Mouse (Mus musculus): ENCODE measurements around the gene Prkaca. TPM values are rescaled to one million over a fixed set of nuclear protein-coding genes. Genes with fewer than 3 reads are reported as not detected.
A peak's percentile ranks its signal among the peaks of the same experiment; 100 is the strongest.
"Not testable (repeated sequence)": the region's sequence is repeated elsewhere in the genome, so short reads cannot be mapped to it uniquely, and the experiment has no call there.

Prkaca gene
- total RNA-seq, 1 experiment from 2014 or later, result 27.6 TPM

DNA sequence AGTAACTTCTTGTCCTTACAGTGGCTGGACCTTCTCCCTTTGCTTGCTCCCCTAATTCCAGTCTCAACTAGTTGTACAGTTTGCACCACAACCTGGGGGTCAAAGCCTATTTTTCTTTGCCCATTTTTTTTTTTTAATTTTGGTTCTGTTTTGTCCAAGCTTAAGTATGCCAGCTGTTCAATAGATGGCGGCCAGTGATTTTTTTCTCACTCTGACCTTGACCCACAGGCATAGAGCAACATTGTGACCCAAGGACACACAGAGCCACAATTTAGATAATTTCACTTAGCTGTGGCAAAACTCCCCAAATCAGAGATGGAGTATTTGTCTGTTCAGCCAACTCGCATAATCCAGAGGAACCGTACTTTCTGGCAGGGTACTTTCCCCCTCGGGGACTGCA is 1.7 kb upstream of the Prkaca start:
- no peak for ATAC-seq (replicated peaks in 1 of 2; ENCODE audit: insufficient read depth in 1 of 2, low FRiP score in 2 of 2, low TSS enrichment in 1 of 2, low read depth in 1 of 2, poor library complexity in 2 of 2, severe bottlenecking in 2 of 2)

GRCm38 (mm10) chr8:83971661-83972060 is 1.1 kb upstream of the Prkaca start:
- ATAC-seq (replicated peaks in 1 of 2; ENCODE audit: insufficient read depth in 1 of 2, low FRiP score in 2 of 2, low TSS enrichment in 1 of 2, low read depth in 1 of 2, poor library complexity in 2 of 2, severe bottlenecking in 2 of 2), result no peak

DNA sequence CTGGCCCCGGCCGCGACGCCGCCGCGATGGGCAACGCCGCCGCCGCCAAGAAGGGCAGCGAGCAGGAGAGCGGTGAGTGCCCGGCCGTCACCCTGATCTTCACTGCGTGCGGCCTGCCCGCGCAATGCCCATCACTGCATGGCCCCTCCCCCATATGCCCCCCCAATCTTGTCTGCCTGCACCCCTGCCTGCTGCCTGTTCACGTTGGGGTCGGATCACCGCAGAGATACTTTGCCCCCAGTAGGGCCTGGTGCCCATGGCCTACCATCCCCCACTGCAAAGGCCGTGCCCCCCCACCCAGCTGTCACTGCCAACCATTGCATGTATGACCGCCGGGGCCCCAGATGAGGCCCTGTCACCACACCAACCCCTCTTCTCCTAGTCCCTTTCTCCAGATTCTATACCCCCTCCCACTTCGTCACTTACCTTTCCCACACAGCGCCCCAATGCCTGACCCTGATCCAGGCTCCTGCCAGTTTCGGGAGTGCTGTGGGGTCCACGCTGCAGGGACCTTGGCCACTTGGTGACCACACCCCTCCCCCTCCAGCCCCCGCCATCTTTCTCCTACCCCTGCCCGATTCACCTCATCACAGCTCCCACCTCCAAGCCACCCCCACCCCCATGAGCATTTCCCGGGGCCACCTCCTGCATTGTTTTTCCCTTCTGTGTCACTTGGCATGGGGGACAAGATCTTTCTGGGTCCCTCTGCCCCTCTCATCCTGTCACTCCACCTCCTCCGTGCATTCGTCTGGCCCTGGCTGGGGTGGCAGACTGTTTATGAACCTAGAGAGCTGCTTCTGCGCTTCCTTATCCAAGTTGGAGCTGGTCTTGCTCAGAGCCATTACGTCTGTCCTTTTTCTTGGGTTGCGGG is 603 bp downstream of the Prkaca start:
- ATAC-seq (replicated peaks in 1 of 2; ENCODE audit: insufficient read depth in 1 of 2, low FRiP score in 2 of 2, low TSS enrichment in 1 of 2, low read depth in 1 of 2, poor library complexity in 2 of 2, severe bottlenecking in 2 of 2), result no peak

GRCm38 (mm10) chr8:83974521-83974920 is 1.7 kb downstream of the Prkaca start:
- no peak for ATAC-seq (replicated peaks in 1 of 2; ENCODE audit: insufficient read depth in 1 of 2, low FRiP score in 2 of 2, low TSS enrichment in 1 of 2, low read depth in 1 of 2, poor library complexity in 2 of 2, severe bottlenecking in 2 of 2)

DNA sequence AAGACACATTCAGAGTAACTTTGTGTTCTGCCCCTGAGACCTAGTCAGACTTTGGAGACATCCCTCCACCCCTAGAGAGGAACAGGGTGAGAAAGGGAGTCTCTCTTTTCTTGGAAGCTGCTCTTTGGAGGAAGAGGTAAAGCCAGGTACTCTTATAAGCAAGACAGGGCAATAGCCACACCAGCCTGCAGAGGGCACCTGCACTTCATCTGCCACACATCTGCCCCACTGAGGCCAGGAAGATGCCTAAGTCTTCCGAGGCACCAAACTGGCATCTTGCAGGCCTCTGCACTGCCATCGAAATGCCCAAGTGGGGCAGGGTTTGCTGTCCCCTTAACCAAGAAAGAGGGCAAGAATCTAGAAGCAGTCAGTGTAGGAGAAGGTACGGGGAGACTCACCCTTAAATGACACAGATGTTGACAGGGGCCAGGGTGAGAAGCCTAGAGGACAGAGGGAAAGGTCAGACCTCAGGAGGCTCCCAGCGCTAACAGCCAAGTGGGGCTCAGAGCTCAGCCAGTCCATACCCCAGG is 3.4 kb downstream of the Prkaca start:
- ATAC-seq (replicated peaks in 1 of 2; ENCODE audit: insufficient read depth in 1 of 2, low FRiP score in 2 of 2, low TSS enrichment in 1 of 2, low read depth in 1 of 2, poor library complexity in 2 of 2, severe bottlenecking in 2 of 2), result no peak

- no peak for ATAC-seq (replicated peaks in 1 of 2; ENCODE audit: insufficient read depth in 1 of 2, low FRiP score in 2 of 2, low TSS enrichment in 1 of 2, low read depth in 1 of 2, poor library complexity in 2 of 2, severe bottlenecking in 2 of 2)
These were observed 4.1 kb downstream of the Prkaca start for GRCm38 (mm10) chr8:83976779-83977350.

- ATAC-seq (replicated peaks in 1 of 2; ENCODE audit: insufficient read depth in 1 of 2, low FRiP score in 2 of 2, low TSS enrichment in 1 of 2, low read depth in 1 of 2, poor library complexity in 2 of 2, severe bottlenecking in 2 of 2), result no peak
These were observed 4.9 kb downstream of the Prkaca start for GRCm38 (mm10) chr8:83977646-83978045.

GRCm38 (mm10) chr8:83978200-83978599 is 5.4 kb downstream of the Prkaca start:
- no peak for ATAC-seq (replicated peaks in 1 of 2; ENCODE audit: insufficient read depth in 1 of 2, low FRiP score in 2 of 2, low TSS enrichment in 1 of 2, low read depth in 1 of 2, poor library complexity in 2 of 2, severe bottlenecking in 2 of 2)

DNA sequence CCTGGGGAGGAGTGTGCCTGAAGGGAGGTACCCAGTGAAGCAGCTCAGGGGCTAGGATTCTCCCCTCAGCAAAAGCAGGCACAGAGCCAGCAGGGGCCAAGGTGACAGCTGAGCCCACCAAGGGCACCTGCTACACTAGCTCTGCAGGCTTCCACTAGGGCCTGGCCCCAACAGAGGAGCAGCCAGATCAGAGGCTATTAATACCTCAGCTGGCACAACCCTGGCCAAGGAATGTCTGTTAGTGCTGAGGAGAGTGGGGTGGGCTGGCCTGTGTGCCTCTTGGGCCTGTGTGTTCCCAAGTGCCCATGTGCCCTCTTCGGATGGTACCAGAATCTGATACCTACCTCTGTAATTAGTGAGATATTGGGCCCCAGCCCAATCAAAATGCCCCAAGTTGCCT is 7.5 kb downstream of the Prkaca start:
- ATAC-seq (replicated peaks in 1 of 2; ENCODE audit: insufficient read depth in 1 of 2, low FRiP score in 2 of 2, low TSS enrichment in 1 of 2, low read depth in 1 of 2, poor library complexity in 2 of 2, severe bottlenecking in 2 of 2), result no peak

DNA sequence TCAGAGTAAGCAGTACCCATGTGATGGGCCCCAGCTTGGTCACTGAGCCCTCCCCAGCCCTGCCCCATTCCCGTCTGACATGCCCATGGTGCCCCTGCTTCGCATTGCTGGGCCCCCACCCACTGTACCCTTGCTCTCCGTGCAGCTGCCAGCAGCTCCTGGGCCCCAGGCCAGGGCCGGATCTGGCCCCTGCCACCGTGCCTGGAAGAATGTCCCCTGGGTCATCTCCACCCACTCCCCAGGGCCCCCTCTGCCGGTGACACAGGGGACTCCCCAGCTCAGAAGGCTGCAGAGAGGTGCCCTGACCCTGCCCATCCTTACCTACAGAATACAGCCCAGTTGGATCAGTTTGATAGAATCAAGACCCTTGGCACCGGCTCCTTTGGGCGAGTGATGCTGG is 8.1 kb downstream of the Prkaca start:
- no peak for ATAC-seq (replicated peaks in 1 of 2; ENCODE audit: insufficient read depth in 1 of 2, low FRiP score in 2 of 2, low TSS enrichment in 1 of 2, low read depth in 1 of 2, poor library complexity in 2 of 2, severe bottlenecking in 2 of 2)

DNA sequence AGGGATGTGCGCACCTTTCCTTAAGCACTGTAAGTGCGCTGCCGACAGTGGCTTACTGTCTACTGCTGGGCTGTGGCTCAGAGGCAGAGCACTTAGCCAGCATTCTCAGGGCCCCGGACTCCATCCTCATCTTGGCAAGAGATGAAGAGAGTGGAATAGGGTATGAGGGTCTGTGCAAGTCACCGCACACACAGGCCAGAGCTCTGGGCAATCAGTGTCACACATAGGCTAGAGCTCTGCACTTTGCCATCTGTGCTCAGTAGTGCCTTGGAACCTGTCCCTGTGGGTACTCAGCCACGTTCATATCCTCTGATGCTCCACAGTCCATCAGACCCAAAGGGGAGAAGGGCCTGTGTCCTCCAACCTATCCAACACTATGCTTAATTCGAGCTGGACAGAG is 8.7 kb downstream of the Prkaca start:
- ATAC-seq (replicated peaks in 1 of 2; ENCODE audit: insufficient read depth in 1 of 2, low FRiP score in 2 of 2, low TSS enrichment in 1 of 2, low read depth in 1 of 2, poor library complexity in 2 of 2, severe bottlenecking in 2 of 2), result no peak

GRCm38 (mm10) chr8:83982449-83982848 is 9.7 kb downstream of the Prkaca start:
- no peak for ATAC-seq (replicated peaks in 1 of 2; ENCODE audit: insufficient read depth in 1 of 2, low FRiP score in 2 of 2, low TSS enrichment in 1 of 2, low read depth in 1 of 2, poor library complexity in 2 of 2, severe bottlenecking in 2 of 2)

DNA sequence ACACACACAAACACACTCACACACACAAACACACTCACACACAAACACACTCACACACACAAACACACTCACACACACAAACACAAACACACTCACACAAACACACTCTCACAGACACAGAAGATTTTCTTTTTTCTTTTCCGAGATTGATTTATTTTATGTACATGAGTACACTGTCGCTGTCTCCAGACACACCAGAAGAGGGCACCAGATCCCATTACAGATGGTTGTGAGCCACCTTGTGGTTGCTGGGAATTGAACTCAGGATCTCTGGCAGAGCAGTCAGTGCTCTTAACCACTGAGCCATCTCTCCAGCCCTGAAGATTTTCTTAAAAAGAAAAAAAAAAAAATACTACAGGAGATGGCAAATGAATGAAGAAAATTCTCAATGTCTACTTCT is 10.4 kb downstream of the Prkaca start:
- not testable (repeated sequence) for ATAC-seq (replicated peaks in 1 of 2; ENCODE audit: insufficient read depth in 1 of 2, low FRiP score in 2 of 2, low TSS enrichment in 1 of 2, low read depth in 1 of 2, poor library complexity in 2 of 2, severe bottlenecking in 2 of 2)

DNA sequence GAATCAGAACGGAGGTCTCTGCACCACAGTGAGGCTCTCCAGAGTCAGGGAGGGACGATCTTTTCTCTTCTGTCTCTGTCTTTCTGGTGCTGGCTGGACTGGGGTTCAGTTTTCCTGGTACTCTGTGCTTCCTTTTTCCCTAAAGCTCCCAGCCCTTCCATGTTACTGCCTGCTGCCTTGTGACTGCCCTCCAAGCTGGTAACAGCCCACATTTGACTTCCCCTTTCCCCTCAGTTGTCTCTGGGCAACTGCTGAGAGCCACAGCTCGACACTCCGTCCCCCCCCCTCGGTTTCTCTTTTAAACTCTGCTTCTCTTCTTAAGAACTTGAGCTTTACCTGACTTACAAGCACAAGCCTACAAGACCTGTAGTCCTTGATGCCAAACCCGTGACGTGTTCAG is 16.4 kb downstream of the Prkaca start:
- peak; percentile 76 to 81 for ATAC-seq (replicated peaks in 1 of 2; ENCODE audit: insufficient read depth in 1 of 2, low FRiP score in 2 of 2, low TSS enrichment in 1 of 2, low read depth in 1 of 2, poor library complexity in 2 of 2, severe bottlenecking in 2 of 2)

DNA sequence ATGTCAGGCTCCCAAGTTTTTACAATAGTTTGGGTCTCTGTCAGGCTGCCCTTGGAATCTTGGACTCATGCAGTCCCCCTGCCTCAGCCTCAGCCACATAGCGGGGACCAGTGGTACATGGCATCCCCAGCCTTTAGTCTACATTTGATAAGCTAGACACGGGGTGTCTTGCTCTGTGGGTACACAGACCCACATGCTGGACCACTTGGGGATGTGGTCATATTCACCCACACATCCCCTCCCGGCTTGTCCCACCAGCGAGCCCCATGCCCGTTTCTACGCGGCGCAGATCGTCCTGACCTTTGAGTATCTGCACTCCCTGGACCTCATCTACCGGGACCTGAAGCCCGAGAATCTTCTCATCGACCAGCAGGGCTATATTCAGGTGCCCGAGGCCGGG is 17.4 kb downstream of the Prkaca start:
- ATAC-seq (replicated peaks in 1 of 2; ENCODE audit: insufficient read depth in 1 of 2, low FRiP score in 2 of 2, low TSS enrichment in 1 of 2, low read depth in 1 of 2, poor library complexity in 2 of 2, severe bottlenecking in 2 of 2), result no peak

DNA sequence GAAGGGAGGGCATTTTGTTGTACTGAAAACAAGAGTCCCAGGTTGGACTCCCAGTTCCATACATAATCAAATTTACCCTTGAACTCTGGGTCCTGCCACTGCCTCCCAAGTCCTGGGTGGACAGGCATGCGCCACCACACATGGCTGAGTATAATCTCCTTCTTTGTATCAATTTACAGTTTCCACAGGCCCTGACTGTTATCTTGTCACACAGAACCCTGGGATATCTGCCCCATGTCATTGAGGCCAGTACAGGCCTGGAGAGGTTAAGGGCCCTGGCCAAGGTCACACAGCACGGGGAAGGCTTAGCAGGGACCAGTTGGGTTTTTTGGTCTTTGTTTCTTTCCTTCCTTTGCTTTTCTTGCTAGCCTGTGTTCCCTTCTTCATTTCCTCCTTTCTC is 19.7 kb downstream of the Prkaca start:
- ATAC-seq (replicated peaks in 1 of 2; ENCODE audit: insufficient read depth in 1 of 2, low FRiP score in 2 of 2, low TSS enrichment in 1 of 2, low read depth in 1 of 2, poor library complexity in 2 of 2, severe bottlenecking in 2 of 2), result no peak

DNA sequence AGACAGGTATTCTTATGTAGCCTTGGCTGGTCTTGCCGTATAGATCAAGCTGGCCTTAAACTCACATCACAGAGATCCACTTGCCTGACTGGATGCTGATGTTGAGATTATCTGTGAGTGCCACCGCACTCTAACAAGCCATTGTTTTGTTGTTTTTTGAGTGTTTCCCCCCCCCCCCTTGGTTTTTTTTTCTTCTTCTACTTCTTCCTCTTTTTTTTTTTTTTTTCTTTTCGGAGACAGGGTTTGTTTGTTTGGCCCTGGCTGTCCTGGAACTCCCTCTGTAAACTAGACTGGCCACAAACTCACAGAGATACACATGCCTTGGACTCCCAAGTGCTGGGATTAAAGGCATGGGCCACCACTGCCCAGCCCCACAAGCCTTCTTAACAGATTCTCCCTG is 21.2 kb downstream of the Prkaca start:
- ATAC-seq (replicated peaks in 1 of 2; ENCODE audit: insufficient read depth in 1 of 2, low FRiP score in 2 of 2, low TSS enrichment in 1 of 2, low read depth in 1 of 2, poor library complexity in 2 of 2, severe bottlenecking in 2 of 2), result no peak

- no peak for ATAC-seq (replicated peaks in 1 of 2; ENCODE audit: insufficient read depth in 1 of 2, low FRiP score in 2 of 2, low TSS enrichment in 1 of 2, low read depth in 1 of 2, poor library complexity in 2 of 2, severe bottlenecking in 2 of 2)
These were observed 23.2 kb downstream of the Prkaca start for GRCm38 (mm10) chr8:83995973-83996372.
